Mouse (Mus musculus): Measurements from ENCODE around the gene Stat1. TPM values are rescaled to one million over a fixed set of nuclear protein-coding genes. Genes with fewer than 3 reads are reported as not detected.
A peak's percentile ranks its signal among the peaks of the same experiment; 100 is the strongest.

Stat1 gene
- 11.1 and 13.6 TPM in 2 replicates for polyA plus RNA-seq (2016; fragmentation: Nextera tagmentation; extraction: Ambion mirVana)

DNA sequence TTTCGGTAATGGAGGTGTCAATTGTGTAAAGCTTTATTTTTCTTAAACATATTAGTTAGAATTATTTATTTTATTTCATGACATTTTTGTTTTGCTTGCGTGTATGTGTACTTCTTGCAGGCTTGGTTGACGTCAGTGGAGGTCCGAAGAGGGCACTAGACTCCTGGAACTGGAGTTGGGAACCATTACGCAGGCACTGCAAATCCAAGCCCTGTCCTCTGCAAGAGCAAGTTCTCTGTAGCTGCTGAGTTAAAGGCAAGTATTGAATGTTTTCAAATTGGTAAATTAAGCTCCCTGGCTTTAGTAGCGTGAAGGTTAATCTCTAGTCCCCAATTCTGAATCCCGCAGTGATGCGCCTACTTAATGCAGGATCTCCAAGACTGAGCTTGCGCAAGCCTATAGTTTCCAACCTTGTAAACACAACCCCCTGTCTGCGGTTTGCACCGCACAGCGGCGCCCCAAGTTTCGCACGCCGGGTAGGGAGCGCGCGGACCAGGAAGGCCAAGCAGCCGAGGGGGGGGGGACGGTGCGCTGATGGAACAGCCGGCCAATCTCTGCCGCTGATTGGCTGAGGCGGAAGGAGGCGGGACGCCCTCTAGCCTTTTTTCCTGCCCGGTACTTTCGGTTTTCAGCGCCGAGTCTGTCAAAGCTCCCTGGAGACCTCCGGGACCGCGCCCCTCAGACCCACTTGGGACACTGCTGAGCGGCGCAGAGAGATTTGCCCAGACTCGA, at the start of gene Stat1:
TSS of gene Stat1 (plus strand) at position 581 of the 732 bp plus-strand sequence.
- H3K4me3 ChIP-seq, result peak within 1 kb of the TSS; percentile 75
- DNase-seq (ENCODE audit: low spot score), result peak; percentile 96
- WGBS, result 5% methylated on average over 37 of the region's 37 CpGs
- peaks cover 12% of the 10 kb centered on the region; the same call in 1 of the 2 replicates for H3K27me3 ChIP-seq (ENCODE audit: insufficient read depth, poor library complexity, severe bottlenecking)
- peak within 1 kb of the TSS; percentile 87 for H3K27ac ChIP-seq
- no peaks in the 10 kb centered on the region for H3K36me3 ChIP-seq
- H3K9me3 ChIP-seq, result no peaks in the 10 kb centered on the region
- H3K4me1 ChIP-seq (replicated peaks), result peaks cover 15% of the 10 kb centered on the region; the same call in 1 of the 2 replicates

DNA sequence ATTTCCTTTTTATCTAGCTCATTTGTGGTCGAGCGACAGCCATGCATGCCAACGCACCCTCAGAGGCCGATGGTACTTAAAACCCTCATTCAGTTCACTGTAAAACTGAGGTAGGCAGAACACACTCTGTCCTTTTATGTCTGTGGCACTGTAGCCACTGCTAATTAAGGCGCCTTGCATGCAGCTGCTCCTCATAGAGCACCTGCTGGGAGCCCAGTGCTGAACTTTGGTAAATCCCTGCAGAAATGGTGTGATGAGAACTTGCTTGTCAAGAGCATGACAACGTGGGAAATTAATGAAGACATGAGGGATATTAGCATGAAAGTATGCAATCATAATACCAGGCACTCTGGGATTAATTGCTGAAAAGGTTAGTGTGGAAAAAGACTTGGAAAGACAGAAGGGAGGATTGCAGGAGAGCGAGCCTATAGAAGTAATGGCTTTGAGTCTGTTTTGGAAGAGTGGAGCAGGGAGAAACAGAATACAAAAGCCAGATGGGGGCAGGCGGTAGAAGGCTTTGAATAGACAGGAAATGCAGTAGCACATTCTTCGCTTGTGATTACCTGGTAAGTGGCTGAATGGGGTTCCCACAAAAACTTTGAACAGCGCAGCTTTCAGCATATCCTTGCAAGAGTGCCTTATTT, 39.4 kb upstream of the Stat1 start:
- Histone ChIP-seq H3K4me1 (replicated peaks) (peaks cover 19% of the 10 kb centered on the region), H3K9me3 (no peaks in the 10 kb centered on the region), H3K4me3 (no peak overlapping the region), H3K27ac (no peak overlapping the region), H3K27me3 (ENCODE audit: insufficient read depth, poor library complexity, severe bottlenecking) (no peaks in the 10 kb centered on the region), H3K36me3 (no peaks in the 10 kb centered on the region)
- peak; percentile 45 for DNase-seq (ENCODE audit: low spot score)
- WGBS, result 10% methylated on average over 10 of the region's 10 CpGs

DNA sequence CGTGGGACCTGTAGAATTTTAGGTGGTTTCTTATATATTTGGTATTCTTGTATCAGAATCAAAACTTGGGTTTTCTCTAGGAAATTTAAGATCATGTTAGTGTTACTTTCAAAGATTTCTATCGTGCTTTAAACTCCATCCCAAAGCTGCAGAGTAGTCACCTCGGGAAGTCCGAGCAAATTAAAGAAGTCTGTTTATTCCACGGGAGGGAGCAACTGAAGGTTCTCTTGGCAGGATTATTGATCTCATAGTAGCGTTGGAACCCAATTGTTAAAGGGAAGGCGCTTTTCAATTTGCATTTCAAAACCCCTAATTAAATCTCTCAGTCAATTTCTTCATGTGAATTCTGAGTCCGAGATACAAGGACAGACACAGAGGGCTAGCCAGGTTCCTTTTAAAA, 38.9 kb upstream of the Stat1 start:
- Histone ChIP-seq H3K27ac (no peak overlapping the region), H3K27me3 (ENCODE audit: insufficient read depth, poor library complexity, severe bottlenecking) (no peaks in the 10 kb centered on the region), H3K4me1 (replicated peaks) (peaks cover 19% of the 10 kb centered on the region), H3K9me3 (no peaks in the 10 kb centered on the region), H3K36me3 (no peaks in the 10 kb centered on the region), H3K4me3 (no peak overlapping the region)
- no peak for DNase-seq (ENCODE audit: low spot score)
- WGBS, result 14% methylated on average over 8 of the region's 8 CpGs

DNA sequence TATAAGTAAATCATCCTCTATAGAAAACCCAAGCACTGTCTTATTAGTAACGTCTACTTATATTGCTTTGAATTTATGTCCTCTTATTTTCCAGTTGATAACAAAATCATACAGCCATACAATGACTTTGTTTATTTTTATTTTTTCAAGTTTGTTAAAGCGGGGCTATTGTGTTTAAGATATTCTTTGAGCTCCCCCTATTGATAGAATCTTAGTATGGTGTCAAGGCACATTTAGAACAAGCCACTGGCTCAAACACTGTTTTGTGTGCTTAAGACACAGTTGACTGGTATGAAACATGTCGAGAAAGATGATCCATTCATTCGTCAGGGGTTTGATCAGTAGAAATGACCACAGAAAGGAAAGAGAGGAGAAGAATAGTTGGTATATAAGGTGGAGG, 33.0 kb upstream of the Stat1 start:
- Histone ChIP-seq H3K27ac (no peak overlapping the region), H3K4me3 (no peak overlapping the region), H3K9me3 (no peaks in the 10 kb centered on the region), H3K27me3 (ENCODE audit: insufficient read depth, poor library complexity, severe bottlenecking) (no peaks in the 10 kb centered on the region), H3K4me1 (replicated peaks) (no peaks in the 10 kb centered on the region), H3K36me3 (no peaks in the 10 kb centered on the region)
- no peak for DNase-seq (ENCODE audit: low spot score)
- 52% methylated on average over 4 of the region's 4 CpGs for WGBS

- no peak for DNase-seq (ENCODE audit: low spot score)
- Histone ChIP-seq H3K4me1 (replicated peaks) (no peaks in the 10 kb centered on the region), H3K9me3 (no peaks in the 10 kb centered on the region), H3K4me3 (no peak overlapping the region), H3K36me3 (no peaks in the 10 kb centered on the region), H3K27me3 (ENCODE audit: insufficient read depth, poor library complexity, severe bottlenecking) (no peaks in the 10 kb centered on the region), H3K27ac (no peak overlapping the region)
- WGBS, result 95% methylated on average over 1 of the region's 1 CpGs
Measured at GRCm38 (mm10) chr1:52087128-52087527, 32.1 kb upstream of the Stat1 start.

DNA sequence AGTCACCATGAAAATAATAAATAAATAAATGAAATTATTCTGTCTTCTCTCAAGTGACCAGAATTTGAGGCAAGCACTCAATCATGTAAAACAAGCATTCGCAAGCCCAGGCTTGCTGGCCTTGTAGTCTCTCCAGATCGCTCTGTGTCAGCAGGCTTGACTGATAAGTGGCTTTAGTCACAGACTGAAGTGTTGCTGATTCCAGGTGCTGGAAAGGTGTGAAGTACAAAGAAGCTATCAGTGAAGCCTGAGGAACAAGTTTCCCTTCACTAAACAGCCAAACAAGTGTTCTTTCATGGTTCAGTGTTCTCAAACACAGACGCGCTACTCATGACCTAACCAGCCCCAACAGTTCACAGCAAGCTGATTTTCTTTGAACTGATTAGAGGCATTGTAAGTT, 30.6 kb upstream of the Stat1 start:
- WGBS, result 80% methylated on average over 4 of the region's 4 CpGs
- no peaks in the 10 kb centered on the region for H3K4me1 ChIP-seq (replicated peaks)
- no peak for DNase-seq (ENCODE audit: low spot score)
- no peak overlapping the region for H3K27ac ChIP-seq
- no peaks in the 10 kb centered on the region for H3K36me3 ChIP-seq
- H3K27me3 ChIP-seq (ENCODE audit: insufficient read depth, poor library complexity, severe bottlenecking), result no peaks in the 10 kb centered on the region
- no peak overlapping the region for H3K4me3 ChIP-seq
- H3K9me3 ChIP-seq, result no peaks in the 10 kb centered on the region

DNA sequence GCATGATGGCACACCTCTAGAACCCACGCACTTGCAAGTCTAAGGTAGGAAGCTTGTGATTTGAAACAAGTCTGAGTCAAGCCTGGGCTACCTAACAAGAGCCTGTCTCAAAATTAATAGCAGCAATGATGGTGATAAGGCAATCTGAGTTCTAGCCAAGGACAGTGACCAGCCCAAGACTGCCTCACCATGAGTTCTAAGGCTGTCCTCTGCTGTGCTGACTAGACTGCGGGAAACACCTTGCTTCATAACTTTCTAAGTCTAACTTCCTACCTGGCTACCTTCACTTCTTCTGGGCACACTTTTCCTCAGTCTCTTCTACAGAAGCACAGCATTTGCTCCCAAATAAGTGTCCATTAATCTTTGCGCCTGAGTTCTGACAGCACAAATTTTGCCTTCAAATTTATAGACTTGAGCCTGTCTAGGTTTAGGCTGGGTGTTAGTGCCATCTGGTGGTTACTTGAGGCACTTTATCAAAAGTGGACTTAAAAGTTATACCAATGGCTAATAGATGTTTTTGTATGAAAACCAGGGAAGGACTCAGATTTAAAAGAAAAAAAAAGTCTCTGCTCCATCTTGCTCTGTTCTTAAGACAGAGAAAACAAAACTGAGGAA, 20.5 kb upstream of the Stat1 start:
- H3K4me1 ChIP-seq (replicated peaks), result no peaks in the 10 kb centered on the region
- no peak overlapping the region for H3K4me3 ChIP-seq
- DNase-seq (ENCODE audit: low spot score), result peak; percentile 35
- WGBS, result 87% methylated on average over 3 of the region's 3 CpGs
- no peaks in the 10 kb centered on the region for H3K27me3 ChIP-seq (ENCODE audit: insufficient read depth, poor library complexity, severe bottlenecking)
- H3K36me3 ChIP-seq, result no peaks in the 10 kb centered on the region
- no peaks in the 10 kb centered on the region for H3K9me3 ChIP-seq
- H3K27ac ChIP-seq, result no peak overlapping the region

DNA sequence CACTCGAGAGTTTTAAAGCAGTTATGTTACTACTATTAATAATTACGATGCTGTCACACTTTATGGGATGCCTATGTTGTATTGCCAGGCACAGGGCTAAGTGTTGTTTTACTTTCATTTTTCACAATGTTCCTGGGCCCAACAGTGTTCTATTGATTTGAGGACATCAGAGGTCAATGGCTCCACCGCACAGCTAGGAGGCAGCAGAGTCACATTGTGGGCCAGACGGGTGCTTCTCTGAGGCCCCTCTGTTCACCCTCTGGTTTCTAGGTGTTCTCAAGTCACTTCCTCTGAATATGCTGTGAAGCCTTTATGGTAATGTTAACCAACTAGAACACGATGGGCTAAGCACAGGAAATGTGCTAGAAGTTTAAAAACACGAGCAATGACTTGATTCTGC, 18.7 kb upstream of the Stat1 start:
- Histone ChIP-seq H3K4me1 (replicated peaks) (no peaks in the 10 kb centered on the region), H3K36me3 (no peaks in the 10 kb centered on the region), H3K27ac (no peak overlapping the region), H3K27me3 (ENCODE audit: insufficient read depth, poor library complexity, severe bottlenecking) (no peaks in the 10 kb centered on the region), H3K9me3 (no peaks in the 10 kb centered on the region), H3K4me3 (no peak overlapping the region)
- WGBS, result 75% methylated on average over 6 of the region's 6 CpGs
- DNase-seq (ENCODE audit: low spot score), result no peak

GRCm38 (mm10) chr1:52102795-52103194, 16.4 kb upstream of the Stat1 start:
- Histone ChIP-seq H3K27me3 (ENCODE audit: insufficient read depth, poor library complexity, severe bottlenecking) (no peaks in the 10 kb centered on the region), H3K4me1 (replicated peaks) (0 out of 2 replicates have a peak, but pooled peaks cover 2% of the 10 kb centered on the region), H3K36me3 (no peaks in the 10 kb centered on the region), H3K27ac (no peak overlapping the region), H3K9me3 (no peaks in the 10 kb centered on the region), H3K4me3 (no peak overlapping the region)
- WGBS, result 92% methylated on average over 8 of the region's 8 CpGs
- DNase-seq (ENCODE audit: low spot score), result no peak

GRCm38 (mm10) chr1:52107206-52107605, 12.0 kb upstream of the Stat1 start:
- DNase-seq (ENCODE audit: low spot score), result no peak
- WGBS, result 94% methylated on average over 11 of the region's 11 CpGs
- H3K27ac ChIP-seq, result no peak overlapping the region
- H3K4me1 ChIP-seq (replicated peaks), result 0 out of 2 replicates have a peak, but pooled peaks cover 2% of the 10 kb centered on the region
- no peaks in the 10 kb centered on the region for H3K9me3 ChIP-seq
- no peaks in the 10 kb centered on the region for H3K36me3 ChIP-seq
- no peaks in the 10 kb centered on the region for H3K27me3 ChIP-seq (ENCODE audit: insufficient read depth, poor library complexity, severe bottlenecking)
- no peak overlapping the region for H3K4me3 ChIP-seq

GRCm38 (mm10) chr1:52111217-52111616, 8.0 kb upstream of the Stat1 start:
- no peak overlapping the region for H3K27ac ChIP-seq
- no peaks in the 10 kb centered on the region for H3K9me3 ChIP-seq
- H3K4me3 ChIP-seq, result no peak overlapping the region
- no peaks in the 10 kb centered on the region for H3K27me3 ChIP-seq (ENCODE audit: insufficient read depth, poor library complexity, severe bottlenecking)
- no peaks in the 10 kb centered on the region for H3K36me3 ChIP-seq
- DNase-seq (ENCODE audit: low spot score), result no peak
- H3K4me1 ChIP-seq (replicated peaks), result peaks cover 6% of the 10 kb centered on the region
- WGBS, result 73% methylated on average over 3 of the region's 3 CpGs

GRCm38 (mm10) chr1:52112301-52112700, 6.9 kb upstream of the Stat1 start:
- 91% methylated on average over 1 of the region's 1 CpGs for whole genome bisulfite sequencing

DNA sequence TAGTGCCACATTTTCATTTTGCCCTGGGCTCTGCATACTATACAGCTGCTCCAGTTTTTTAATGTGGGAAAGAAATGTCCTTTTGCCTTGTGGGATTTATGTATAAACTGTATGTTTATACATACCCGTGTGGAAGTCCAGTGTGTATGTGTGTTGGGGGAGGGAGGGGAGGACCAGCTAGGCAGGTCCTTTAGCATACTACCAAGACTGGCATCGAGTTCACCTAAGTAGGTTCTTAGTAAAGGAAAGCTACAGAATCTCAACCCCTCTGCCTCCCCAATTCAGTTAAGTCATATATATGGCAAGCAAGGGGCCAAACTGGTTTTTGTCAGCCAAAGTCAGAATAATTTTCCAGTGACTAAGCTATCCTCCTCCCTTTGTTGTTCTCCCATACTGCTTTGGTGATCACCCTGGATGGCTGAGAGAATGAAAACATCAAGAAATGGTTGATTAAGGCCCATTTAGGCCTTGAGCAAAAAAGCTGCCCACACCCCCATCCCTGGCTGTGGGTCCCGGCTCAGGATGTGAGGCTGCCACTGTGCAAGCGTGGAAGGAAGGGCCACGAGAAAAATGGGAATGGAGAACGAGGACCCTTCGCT, 6.1 kb upstream of the Stat1 start:
- no peaks in the 10 kb centered on the region for H3K27me3 ChIP-seq (ENCODE audit: insufficient read depth, poor library complexity, severe bottlenecking)
- H3K4me3 ChIP-seq, result peak overlapping the region; percentile 52
- no peaks in the 10 kb centered on the region for H3K9me3 ChIP-seq
- H3K4me1 ChIP-seq (replicated peaks), result peaks cover 6% of the 10 kb centered on the region
- DNase-seq (ENCODE audit: low spot score), result no peak
- WGBS, result 27% methylated on average over 7 of the region's 7 CpGs
- no peaks in the 10 kb centered on the region for H3K36me3 ChIP-seq
- H3K27ac ChIP-seq, result peak overlapping the region; percentile 89

More at GRCm38 (mm10) chr1:52112301-52112700, 6.9 kb upstream of the Stat1 start:
- peaks cover 6% of the 10 kb centered on the region for H3K4me1 ChIP-seq (replicated peaks)
- no peak overlapping the region for H3K4me3 ChIP-seq
- H3K9me3 ChIP-seq, result no peaks in the 10 kb centered on the region
- H3K27me3 ChIP-seq (ENCODE audit: insufficient read depth, poor library complexity, severe bottlenecking), result no peaks in the 10 kb centered on the region
- H3K36me3 ChIP-seq, result no peaks in the 10 kb centered on the region
- no peak overlapping the region for H3K27ac ChIP-seq
- no peak for DNase-seq (ENCODE audit: low spot score)
